Mouse (Mus musculus): ENCODE data around the gene Mier3.

- no peak for TF ChIP-seq EP300 (IDR thresholded peaks at IDR 0.05; ENCODE audit: low read depth)
- TF ChIP-seq CTCF (IDR thresholded peaks at IDR 0.05; ENCODE audit: low read depth): no peak
These were observed 64.4 kb downstream of the Mier3 start for GRCm38 (mm10) chr13:111745216-111745615.
